Mouse (Mus musculus) cortical plate, adult 2 months (tissue): ENCODE data around the gene Gpatch11. TPM values are rescaled to one million over a fixed set of nuclear protein-coding genes. Genes with fewer than 3 reads are reported as not detected.
"Not testable (repeated sequence)": the region's sequence is repeated elsewhere in the genome, so short reads cannot be mapped to it uniquely, and the experiment has no call there.

ENCODE experiments used
- H3K27ac ChIP-seq: fragments of 200-500 bp; 2 replicates; pipeline ENCODE4 v1.5.1; 2012; ENCODE audit warnings: low read length, control low read depth, inconsistent platforms; ENCODE audit not compliant: insufficient read depth
- H3K4me1 ChIP-seq: fragments of 200-500 bp; 2 replicates; pipeline ENCODE4 v1.6.1; 2011; ENCODE audit warnings: low read length; ENCODE audit not compliant: control insufficient read depth, insufficient read depth
- H3K4me3 ChIP-seq: fragments of 200-500 bp; 2 replicates; pipeline ENCODE4 v1.5.1; 2011; ENCODE audit warnings: mild to moderate bottlenecking, low read length, control low read depth; ENCODE audit not compliant: insufficient read depth
- CTCF ChIP-seq: fragments of 200-500 bp; IDR thresholded peaks from 2 replicates; pipeline ENCODE4 v1.5.1; 2011; ENCODE audit warnings: mild to moderate bottlenecking, control low read depth, low read length; ENCODE audit not compliant: insufficient read depth; ENCODE audit errors: extremely low read depth
- POLR2A ChIP-seq: fragments of 200-500 bp; IDR thresholded peaks from 2 replicates; pipeline ENCODE4 v1.6.1; 2011; ENCODE audit warnings: mild to moderate bottlenecking, low read length, control low read depth; ENCODE audit not compliant: insufficient read depth; ENCODE audit errors: extremely low read depth
- polyA plus RNA-seq: library from polyadenylated mRNA; depleted of rRNA; stranded (reverse); fragments of >200 nt; gene quantifications from 2 replicates; pipeline ENCODE4 v1.2.3, GENCODE M21; 2012; rRNA removed

Gene Gpatch11
- 26.6 and 27.1 TPM in 2 replicates for polyA plus RNA-seq

- peak within 1 kb of the TSS; percentile 73 for H3K4me3 ChIP-seq
- H3K4me1 ChIP-seq: no peaks in the 10 kb centered on the region
- no peak within 1 kb of the TSS for H3K27ac ChIP-seq
- no peak for TF ChIP-seq CTCF
- TF ChIP-seq POLR2A: peak; percentile 76
These were observed at the start of gene Gpatch11, which contains the start of gene Heatr5b for GRCm38 (mm10) chr17:78834856-78835835. Gene Gpatch11, plus strand, starts transcription at chr17:78835567. Gene Heatr5b, minus strand, starts transcription at chr17:78835364.

GRCm38 (mm10) chr17:78788273-78788672 is 47.1 kb upstream of the Gpatch11 start:
- H3K4me3 ChIP-seq: not testable (repeated sequence)

GRCm38 (mm10) chr17:78791068-78791689 is 44.2 kb upstream of the Gpatch11 start:
- H3K4me1 ChIP-seq: no peaks in the 10 kb centered on the region; the same call in 1 of the 2 replicates
- TF ChIP-seq CTCF: no peak
- no peak for TF ChIP-seq POLR2A
- H3K27ac ChIP-seq: no peak overlapping the region
- no peak overlapping the region for H3K4me3 ChIP-seq

More at GRCm38 (mm10) chr17:78788273-78788672, 47.1 kb upstream of the Gpatch11 start:
- H3K27ac ChIP-seq, H3K4me1 ChIP-seq: not testable (repeated sequence)

- TF ChIP-seq CTCF (no peak), POLR2A (no peak)
- no peak overlapping the region for H3K27ac ChIP-seq
- no peaks in the 10 kb centered on the region; the same call in 1 of the 2 replicates for H3K4me1 ChIP-seq
- no peak overlapping the region for H3K4me3 ChIP-seq
These were observed 43.7 kb upstream of the Gpatch11 start for GRCm38 (mm10) chr17:78791690-78792070.

GRCm38 (mm10) chr17:78792122-78792521 is 43.2 kb upstream of the Gpatch11 start:
- TF ChIP-seq POLR2A (no peak), CTCF (no peak)

GRCm38 (mm10) chr17:78794390-78794789 is 41.0 kb upstream of the Gpatch11 start:
- TF ChIP-seq POLR2A (no peak), CTCF (no peak)
- H3K27ac ChIP-seq: no peak overlapping the region
- H3K4me3 ChIP-seq: no peak overlapping the region
- H3K4me1 ChIP-seq: no peaks in the 10 kb centered on the region; the same call in 1 of the 2 replicates

More at GRCm38 (mm10) chr17:78792122-78792521, 43.2 kb upstream of the Gpatch11 start:
- Histone ChIP-seq H3K4me3 (no peak overlapping the region), H3K27ac (no peak overlapping the region), H3K4me1 (no peaks in the 10 kb centered on the region; the same call in 1 of the 2 replicates)

GRCm38 (mm10) chr17:78797222-78797621 is 38.1 kb upstream of the Gpatch11 start:
- no peak for TF ChIP-seq POLR2A
- no peak for TF ChIP-seq CTCF
- H3K4me3 ChIP-seq: no peak overlapping the region
- H3K4me1 ChIP-seq: no peaks in the 10 kb centered on the region; the same call in 1 of the 2 replicates
- no peak overlapping the region for H3K27ac ChIP-seq

- Histone ChIP-seq H3K27ac (no peak overlapping the region), H3K4me1 (no peaks in the 10 kb centered on the region), H3K4me3 (no peak overlapping the region)
- TF ChIP-seq POLR2A (no peak), CTCF (no peak)
These were observed 26.3 kb upstream of the Gpatch11 start for GRCm38 (mm10) chr17:78809019-78809418.

- H3K4me1 ChIP-seq: no peaks in the 10 kb centered on the region
- no peak for TF ChIP-seq POLR2A
- no peak for TF ChIP-seq CTCF
- no peak overlapping the region for H3K27ac ChIP-seq
- H3K4me3 ChIP-seq: no peak overlapping the region
These were observed 25.8 kb upstream of the Gpatch11 start for GRCm38 (mm10) chr17:78809582-78809981.
